Mouse (Mus musculus): ENCODE measurements around the gene Nprl3.

DNA sequence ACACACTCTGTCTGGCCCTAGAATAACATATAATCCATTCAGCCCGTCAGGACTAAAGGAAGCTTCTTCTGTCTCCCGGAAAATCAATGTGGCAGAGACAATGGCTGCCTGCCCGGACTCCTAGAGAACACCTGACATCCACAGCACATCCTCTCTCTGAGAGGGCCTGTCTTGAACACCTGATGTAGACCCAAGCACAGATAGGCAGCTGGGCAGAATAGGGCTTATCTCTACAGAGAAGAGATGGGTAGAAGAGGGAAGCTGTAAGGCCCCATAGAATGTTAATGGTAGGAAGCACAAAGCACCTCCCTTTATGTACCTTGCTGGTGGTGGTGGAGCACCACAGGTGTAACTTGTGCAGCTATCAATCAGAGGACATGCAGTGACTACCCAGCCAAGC, 25.3 kb downstream of the Nprl3 start:
- TF ChIP-seq CTCF (IDR thresholded peaks at IDR 0.05; ENCODE audit: borderline replicate concordance, insufficient read depth, low read depth, low read length), result no peak
- no peak for TF ChIP-seq POLR2A (IDR thresholded peaks at IDR 0.05; ENCODE audit: borderline replicate concordance, insufficient read depth, low read length)

Data from cerebellum, adult 2 months (tissue).